Mouse (Mus musculus) cerebellum, postnatal 14 days (tissue): Measurements from ENCODE around the gene Loxl4.

ENCODE experiments used
- DNase-seq, 2 experiments: peaks; one replicate each; pipeline ENCODE4 v3.0.0; 2021; ENCODE audit warnings: mixed read lengths in 2 of 2

Loxl4 gene

DNA sequence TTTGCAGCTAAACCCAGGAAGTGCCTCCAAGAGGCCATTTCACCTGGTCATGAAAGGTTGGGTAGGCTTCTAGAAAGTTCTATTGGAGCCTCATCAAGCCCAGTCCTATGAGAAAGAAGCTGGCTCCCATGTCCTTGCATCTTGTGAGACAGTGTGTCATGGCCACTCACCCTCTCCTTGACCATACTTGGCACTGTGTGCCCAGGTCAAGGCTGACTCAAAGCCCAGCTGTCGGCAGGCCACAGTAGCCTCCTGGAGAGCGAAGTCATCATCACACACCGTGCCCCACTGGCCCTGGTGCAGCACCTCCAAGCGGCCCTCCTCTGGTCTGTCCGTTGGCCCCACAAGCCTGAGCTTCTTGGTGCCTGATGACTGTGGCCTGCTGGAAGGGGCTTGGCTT lies 4.5 kb downstream of the Loxl4 start:
- no peak for DNase-seq

DNA sequence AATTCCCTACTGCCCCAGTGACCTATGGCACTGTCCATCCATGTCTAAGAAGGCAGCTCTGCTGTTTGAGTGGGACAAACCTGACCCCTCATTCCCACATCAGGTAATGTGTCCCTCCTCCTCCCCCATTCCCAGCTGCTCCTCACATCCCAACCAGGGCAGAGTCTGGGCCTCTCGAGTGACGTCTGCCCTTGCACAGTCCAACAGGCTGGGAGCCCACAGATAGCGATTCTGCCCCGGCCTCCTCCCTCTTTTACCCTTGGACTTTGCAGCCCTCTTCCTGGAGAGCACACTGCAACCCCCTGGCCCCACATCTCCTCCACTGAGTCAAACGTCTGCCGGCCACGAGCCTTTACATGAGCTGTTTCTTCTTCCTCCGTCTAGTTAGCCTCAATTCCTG lies 10.0 kb downstream of the Loxl4 start:
- DNase-seq: no peak

DNA sequence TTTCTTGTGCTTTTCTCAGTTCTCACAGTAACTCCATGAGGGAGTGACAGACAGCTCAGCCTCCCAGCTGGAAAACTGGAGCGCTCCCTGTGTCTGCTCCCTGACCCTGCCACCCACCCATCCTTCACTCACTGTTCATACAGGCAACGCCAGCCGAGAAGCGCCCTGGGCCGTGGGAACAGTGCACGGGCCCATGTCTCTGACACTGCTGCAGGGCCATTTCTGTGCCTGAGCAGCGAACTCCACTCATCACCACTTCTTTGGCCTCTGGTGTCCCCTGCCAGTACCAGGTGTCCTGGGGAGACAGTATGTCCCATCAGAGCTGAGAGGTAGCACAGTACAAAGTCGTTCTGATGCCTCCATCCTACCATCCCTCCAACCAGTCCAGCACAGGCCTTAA lies 10.6 kb downstream of the Loxl4 start:
- DNase-seq: no peak

DNA sequence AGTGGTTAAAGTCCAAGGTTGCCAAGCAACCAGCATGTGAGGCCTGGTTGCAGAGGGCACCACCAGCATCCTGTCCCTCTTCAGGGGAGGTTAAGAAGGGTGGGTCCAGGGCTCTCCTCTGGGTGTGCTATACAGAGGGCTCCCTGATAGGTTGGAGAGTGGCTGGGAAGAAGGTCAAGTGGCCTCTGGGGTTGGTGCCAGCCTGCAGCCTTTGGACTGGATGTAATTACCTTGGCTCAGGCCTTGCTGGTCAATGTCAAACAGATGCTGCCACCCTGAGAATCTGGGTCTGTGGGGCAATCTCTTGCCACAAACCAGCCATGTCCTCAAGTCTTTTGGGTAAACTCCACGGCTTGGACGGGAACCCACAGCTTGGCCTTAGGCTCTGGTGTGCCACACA lies 11.2 kb downstream of the Loxl4 start:
- DNase-seq: peak; percentile 47 to 53

DNA sequence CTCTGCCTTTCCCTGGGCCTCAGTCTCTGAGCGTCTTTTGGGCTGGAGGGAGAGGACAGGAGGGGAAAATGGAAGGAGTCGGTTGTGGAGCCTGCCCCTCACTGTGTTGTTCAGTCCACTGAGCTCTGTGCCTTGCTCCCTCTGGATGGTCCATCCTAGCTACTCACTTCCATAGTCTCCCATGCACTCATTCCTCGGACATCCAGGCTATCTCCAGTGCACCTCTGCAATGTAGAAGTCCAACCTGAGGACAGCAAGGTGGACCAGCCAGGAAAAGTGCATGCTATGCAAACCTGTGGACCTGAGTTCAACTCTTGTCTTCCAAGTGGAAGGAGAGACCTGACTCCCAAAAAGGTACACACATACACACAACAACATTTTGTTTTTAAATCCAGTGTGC lies 12.0 kb downstream of the Loxl4 start:
- no peak for DNase-seq

DNA sequence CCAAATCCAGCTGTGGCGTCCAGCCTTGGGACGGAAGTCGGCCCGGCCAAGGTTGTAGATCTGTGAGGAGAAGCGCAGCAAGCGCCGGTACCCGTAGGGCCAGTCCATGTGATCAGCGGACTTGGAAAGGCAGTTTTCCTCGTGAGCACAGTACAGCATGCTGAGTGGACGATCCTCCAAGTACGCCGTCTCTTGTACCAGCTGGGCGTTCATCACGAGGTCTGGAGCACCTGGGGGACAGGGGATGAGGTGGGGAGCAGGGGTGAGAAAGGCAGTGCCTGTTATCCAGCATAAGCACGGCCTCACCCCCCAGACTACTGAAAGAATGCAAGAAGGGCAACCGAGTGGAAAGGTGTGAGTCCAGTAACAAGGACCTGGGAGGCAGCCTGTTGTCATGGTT lies 12.7 kb downstream of the Loxl4 start:
- no peak for DNase-seq

DNA sequence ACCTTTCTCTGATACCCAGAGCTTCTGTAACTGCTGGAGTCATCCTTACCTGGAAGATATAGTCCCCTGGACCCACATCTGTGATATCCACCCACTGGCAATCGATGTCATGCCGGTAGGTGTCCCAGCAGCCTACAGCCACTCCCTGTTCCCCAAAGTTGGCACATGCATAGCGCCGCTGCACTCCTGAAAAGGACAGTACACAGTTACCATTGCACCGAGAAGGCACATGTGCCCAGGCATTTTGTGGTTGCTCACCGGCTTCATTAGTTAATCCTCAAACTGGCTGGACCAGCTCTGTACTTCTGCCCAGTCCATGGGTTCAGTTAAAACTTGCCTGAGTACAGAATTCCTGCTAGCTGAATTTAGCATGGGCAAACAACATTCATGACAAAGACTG lies 14.7 kb downstream of the Loxl4 start:
- DNase-seq: no peak

DNA sequence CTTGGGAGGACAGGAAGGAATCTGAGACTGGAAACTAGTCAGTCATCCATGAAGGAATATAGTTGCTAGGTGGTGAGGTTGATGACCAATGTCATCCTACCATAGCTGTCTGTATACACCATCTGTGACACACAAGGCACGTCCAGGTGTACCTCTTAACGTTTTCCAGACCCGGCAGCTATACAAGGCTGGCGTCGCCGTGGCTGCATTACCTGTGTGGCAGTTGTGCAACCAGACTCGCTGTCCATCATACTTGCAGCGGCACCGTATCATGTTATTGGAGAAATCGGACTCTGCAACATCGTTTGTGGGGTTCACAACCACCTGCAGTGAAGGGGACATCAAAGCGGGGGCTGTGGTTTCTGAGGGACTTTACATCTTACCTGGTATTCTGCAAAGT lies 15.3 kb downstream of the Loxl4 start:
- DNase-seq: no peak

DNA sequence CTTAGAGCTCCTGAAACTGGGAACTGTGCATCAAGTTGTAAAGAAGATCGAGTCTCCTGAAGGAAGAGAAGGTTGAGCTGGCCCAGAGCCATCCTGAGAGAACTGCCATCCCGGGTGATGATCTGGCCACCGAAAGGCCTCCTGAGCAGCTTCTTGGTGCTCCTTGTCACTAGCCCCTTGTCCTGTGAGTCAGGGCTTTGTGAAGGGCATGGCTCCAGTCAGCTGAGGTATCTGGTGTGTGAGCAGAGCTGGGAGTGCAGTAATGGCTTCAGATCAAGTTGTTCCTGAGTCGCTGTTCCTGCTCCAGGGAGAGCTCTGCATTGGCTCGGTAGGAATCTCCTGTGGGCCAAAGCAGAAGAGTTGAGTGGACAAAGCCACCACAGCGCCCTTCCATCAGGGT lies 17.5 kb downstream of the Loxl4 start:
- peak in 1 of 2 experiments; percentile 22 for DNase-seq

DNA sequence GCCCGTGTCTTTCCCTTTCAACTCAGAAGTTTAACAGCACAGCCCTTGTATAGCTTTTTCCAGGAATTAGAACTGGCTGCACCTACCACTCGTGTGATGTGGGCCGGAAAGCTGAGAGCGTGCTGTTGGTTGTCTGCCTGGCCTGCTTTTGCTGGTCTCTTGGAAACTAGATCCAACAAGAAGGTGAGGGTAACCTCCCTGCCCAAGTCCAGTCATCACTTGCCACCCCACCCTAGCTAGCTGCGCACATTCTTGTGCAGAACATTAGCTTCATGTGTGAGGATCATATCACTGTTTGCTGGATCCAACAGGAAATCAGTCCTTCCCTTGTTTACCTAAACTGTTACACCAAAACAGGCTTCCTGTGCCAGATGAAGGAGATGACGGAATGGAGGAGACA lies 19.2 kb downstream of the Loxl4 start:
- no peak for DNase-seq

DNA sequence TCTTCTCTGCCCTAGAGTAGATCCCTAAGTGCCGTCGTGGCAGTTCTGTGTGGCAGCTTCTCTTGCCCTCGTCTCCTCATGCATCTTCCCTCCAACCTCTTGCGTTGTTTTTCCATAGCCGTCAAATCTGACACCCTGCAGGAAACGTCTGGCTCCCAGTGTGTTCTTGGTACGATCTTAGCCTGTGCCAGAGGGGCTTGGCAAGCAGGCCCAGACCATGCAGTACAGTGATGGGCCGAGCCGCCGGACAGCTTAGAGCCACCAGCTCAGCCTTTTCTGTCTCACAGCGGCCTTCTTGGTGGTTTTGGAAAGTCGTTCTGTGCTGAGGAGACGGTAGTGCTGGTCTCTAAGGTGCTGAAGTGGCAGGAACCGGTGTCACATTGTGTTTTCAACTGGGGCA lies 21.1 kb downstream of the Loxl4 start:
- DNase-seq: peak; percentile 32 to 51

DNA sequence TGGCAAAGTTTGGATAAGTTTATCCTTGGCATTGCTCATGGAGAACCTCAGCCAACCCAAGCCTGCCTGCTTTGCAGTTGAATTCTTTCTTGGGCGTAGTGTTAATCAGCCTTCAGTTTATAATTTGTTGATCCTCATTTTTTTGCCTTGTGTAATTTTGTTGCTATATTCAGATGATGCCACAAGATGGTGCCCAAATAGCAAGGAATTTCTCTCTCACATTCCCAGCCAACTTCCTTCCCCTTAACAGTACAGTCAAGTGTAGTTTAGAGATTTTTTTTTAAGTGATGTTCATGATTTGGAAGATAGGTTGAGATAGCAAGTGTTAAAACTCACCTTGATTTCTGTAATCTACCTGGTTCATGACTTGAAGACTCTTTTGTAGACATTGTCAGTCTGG lies 23.4 kb downstream of the Loxl4 start:
- DNase-seq: no peak

DNA sequence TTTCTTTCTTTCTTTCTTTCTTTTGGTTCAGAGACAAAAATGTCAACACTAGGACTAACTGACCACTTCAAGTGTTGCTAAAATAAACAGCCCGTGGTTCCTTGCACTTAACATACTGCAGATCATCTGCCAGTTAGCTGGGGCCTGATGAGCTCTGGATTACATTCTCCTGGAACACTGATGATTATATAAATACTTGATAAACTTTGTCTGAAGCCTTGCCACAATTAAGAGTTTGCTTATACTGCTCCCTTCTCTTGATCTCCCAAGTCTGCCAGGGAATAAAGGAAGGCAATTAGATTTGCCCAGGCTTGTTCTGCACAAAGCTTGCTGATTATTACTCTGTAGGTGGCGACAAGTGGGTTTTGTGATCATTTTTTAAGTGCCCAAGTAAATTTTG lies 24.9 kb downstream of the Loxl4 start:
- no peak for DNase-seq

DNA sequence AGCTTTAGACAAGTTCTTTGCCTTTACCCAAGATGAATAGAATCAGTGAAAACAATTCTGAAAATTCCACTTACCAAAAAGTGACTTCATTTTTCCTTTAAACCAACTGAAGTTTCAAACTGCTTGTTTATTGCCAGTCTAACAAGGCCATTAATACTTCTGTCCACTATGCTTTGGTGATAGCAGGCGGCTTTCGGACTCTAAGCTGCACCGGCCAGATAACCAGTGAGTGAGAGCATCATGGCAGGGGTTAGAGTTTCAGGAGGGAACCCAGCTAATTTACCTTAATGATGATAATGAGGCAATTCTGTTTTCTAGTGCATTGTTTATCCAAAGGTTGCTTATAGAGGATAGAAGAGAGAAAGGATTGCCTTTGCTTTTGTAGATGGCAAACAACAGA lies 28.4 kb downstream of the Loxl4 start:
- no peak for DNase-seq

DNA sequence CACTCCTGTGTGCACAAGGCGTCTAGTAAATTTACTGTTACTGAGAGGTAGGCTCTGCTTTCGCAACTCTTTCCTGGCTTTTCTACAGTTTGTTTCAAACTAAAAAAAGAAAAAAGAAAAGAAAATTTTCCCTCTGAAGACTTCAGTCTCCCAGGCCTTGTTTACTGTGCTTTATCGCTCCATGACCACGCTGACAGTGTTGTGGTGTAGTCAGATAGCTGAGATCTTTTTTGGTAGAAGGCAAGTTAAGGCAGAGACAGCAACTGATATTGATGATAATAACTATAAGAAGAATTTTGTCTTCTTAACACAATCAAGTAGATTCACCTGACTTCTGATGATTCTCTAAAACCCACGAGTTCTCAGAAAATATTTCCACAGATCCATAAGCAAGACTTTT lies 28.9 kb downstream of the Loxl4 start:
- DNase-seq: no peak

DNA sequence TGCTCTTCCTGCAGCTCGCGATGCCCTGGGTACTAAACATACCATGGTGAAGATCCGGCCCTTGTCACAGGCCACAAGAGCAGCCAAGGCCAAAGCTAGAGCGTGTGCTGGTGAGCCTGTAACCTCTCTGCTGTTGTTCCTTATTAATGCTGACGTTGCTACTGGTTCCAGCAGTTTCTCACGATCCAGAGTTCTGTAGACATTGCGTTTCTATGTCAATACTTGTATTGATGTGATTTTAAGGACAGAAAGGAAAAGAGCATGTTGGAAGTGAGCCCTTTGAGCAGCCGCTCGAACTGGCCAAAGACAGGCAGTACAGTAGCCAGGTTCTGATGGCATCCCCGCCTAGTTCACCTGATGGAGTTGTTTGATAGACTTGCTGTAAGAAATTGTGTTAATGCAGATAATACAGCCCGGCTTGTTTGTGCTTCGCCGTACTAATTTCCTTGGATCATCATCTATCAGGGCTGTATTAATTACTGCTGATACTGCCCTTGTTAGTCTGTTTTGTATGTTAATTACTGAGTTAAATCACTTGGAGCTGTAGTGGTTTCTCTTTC lies 29.7 kb downstream of the Loxl4 start:
- no peak for DNase-seq

DNA sequence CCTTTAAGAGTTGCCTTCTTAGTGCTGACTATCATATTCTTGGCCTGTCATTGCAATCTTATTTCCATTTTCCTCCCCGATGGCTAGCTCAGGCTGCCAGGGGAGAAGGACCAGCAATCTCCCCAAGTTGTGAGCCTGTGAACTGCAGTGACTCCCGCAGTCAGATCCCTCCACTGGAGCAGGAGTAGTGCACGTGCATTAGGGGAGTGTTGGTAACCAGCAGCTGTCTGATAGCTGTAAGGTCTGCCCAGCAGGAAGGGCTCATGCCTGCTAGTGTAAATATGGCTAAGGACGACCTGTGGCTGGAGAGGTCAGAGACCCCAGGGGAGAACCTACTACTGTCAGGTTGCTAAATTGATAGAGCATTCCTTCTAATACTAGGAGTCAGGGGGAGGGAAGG lies 31.9 kb downstream of the Loxl4 start:
- DNase-seq: no peak

DNA sequence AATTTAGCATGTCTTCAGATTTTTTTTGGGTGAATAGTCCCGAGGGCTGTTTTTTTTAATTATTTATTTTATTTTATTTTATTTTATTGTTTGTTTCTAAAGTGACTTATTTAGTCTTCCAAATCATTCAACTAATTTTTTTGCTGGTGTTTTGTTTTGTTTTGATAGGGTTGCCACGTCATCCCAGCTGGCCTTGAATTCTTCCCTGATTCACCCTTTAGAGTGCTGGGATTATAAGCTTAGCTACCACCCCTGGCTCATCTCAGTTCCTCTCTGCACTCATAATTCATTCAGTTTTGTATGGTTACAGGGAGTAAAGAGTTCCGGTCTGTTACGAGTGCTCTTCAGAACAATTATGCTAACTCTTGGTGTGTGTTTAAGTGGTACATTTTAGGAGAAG lies 34.0 kb downstream of the Loxl4 start:
- no peak for DNase-seq

DNA sequence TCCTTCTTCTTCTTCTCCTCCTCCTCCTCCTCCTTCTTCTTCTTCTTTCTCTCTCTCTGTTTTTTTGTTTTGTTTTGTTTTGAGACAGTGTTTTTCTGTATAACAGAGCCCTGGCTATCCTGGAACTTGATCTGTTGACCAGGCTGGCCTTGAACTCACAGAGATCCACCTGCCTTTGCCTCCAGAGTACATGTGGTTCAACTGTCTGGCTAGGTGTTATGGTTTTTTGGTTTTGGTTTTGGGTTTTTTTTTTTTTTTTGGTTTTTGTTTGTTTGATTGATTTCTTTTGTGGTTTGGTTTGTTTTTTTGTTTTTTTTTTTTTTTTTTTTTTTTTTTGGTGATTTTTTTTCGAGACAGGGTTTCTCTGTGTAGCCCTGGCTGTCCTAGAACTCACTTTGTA lies 35.8 kb downstream of the Loxl4 start:
- no peak for DNase-seq

DNA sequence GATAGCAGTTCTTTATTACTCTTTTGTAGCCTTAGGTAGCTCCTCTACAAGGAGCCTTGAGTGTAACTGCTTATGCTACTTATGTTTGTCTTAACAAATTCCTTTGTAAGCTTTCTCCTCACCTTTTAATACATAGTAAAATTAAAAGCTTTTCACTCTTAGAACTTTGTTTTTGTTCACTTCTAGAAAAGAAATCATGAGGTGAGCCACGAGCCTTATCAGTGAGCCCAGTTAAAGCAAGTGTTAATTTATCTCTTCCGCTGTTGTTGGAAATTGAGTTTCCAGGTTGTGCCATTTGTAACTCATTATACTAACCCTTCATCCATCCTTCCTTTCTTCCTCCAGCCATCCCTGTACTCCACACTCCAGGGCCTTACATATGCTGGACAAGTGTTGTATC lies 37.3 kb downstream of the Loxl4 start:
- no peak for DNase-seq

DNA sequence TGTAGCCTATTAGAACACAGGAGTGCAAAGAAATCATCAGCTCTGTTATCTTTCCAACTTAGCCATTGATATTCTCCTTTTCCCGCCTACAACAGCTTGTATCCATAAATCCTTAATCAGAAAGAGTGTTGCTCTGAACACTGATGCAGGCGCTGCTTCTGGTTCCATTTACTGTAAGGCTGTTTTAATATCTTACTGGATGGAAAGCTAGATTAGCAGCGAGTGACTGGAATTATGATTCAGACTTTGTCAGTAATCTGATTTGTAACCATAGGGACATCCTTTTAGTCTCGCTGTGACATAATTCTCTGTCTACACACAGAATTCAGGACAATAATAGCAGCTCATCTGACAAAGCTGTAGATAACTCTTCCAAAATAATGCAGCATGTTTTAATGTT lies 41.3 kb downstream of the Loxl4 start:
- no peak for DNase-seq

DNA sequence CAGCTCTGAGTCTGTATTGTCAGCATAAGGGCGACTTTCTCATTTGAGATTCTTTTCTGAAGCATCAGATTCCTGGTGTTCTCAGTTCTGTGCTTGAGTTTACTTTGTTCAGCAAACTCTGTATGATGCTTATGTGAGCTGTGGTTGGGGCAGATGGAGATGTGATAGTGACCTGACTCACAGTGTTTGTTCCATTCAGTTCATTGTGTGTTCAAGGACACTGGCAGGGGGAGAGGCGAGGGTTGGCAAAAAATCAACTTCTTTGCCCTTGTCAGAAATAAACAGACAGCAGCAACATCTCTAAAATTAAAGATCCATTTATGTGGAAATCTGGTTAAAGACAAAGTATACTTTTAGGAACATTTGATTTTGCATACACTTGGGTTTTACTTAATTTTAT lies 43.5 kb downstream of the Loxl4 start:
- no peak for DNase-seq

DNA sequence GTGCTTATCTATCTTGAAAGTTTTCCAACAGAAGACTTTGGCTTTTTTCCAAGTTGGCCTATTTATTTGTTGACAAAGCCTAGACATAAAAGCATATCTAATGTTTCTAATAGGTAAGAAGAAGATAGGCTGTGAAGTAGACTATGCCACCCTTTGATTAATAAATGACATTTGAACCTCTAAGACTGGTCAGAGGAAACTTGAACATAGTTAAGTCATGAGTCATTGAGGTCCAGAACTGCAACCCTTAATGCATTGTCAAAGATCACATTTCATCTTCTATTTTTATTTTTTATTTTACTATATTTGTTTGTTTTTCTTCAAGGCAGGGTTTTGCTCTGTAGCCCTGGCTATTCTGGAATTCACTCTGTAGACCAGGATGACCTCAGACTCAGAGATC lies 45.6 kb downstream of the Loxl4 start:
- no peak for DNase-seq

DNA sequence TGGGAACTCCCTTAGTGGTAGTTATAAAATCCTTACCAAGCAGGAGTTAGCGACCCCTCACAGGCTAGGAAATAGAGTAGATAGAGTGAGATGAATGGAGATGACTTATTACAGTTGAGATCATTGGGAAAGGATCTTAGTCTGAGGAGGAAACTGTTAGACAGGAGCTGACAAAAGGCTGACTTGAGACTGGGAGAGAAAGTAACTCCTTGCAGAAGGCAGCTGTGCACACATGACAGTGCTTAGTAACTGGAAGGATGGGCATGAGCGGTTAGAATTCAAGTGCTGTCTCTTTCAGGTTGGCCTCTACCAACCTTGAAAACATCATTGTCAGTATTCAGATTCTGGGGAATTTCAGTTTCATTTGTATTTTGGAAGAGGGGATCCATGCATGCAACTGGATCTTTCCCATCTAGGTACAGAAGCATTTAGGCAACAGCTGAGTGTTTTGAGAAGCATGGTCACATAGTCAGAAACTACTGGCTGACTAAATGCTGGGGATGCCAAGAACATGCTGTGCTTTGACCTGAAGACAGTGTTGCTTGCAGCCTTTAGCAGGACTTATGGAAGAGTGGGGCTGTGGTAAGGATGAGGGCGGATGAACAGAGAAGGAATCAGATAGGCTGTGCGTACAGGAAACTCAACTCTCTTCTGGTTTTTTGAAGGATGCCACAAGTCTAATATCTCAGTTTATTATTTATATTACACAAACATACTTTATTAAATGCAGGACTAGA lies 46.2 kb downstream of the Loxl4 start:
- peak in 1 of 2 experiments; percentile 20 for DNase-seq

DNA sequence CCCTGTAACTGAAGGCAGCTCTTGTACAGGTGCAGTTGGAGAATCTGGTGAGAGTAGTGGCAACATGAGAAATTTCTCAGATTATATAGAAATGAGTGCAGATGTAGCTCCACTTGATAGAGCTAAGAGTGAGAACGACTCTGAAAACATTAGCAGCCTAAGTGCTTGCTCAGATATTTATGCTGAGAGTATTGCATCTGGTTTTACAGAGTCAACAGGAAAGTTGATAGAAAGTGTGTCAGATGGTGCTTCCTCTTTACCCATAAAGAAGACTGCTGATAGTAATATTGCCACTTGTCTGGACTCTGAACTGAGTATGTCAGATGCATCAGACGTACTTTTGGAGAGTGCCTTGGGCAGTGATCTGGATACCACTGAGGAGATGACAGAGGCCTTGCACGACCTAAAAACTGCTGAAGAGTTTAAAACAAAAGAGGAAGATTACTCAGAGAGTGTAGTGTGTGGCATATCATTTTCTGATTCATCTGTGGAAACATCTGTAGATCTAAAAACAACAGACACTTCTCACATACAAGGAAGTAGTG lies 48.8 kb downstream of the Loxl4 start:
- no peak for DNase-seq
